Mouse (Mus musculus): ENCODE results near the gene Hoxd9. TPM values are rescaled to one million over a fixed set of nuclear protein-coding genes. Genes with fewer than 3 reads are reported as not detected.

Gene Hoxd9
- polyA plus RNA-seq, 1 experiment from 2014 or later = 67.0 TPM

- no peak for TF ChIP-seq CTCF (IDR thresholded peaks at IDR 0.05; ENCODE audit: low read depth)
- peak overlapping the region; percentile 76 for H3K4me2 ChIP-seq (ENCODE audit: low read length)
- peaks cover 8% of the 10 kb centered on the region; the same call in 1 of the 2 replicates for H3K4me1 ChIP-seq (replicated peaks; ENCODE audit: insufficient read depth, low read length)
- H3K9me3 ChIP-seq (replicated peaks; ENCODE audit: low read length) = no peaks in the 10 kb centered on the region
- H3K4me3 ChIP-seq (replicated peaks; ENCODE audit: low read depth, low read length) = peak overlapping the region; percentile 82
- H3K27ac ChIP-seq = peak overlapping the region; percentile 96
- DNase-seq (ENCODE audit: low spot score) = no peak
- H3K9ac ChIP-seq (ENCODE audit: low read depth, low read length) = peak overlapping the region; percentile 98
- WGBS = 6% methylated on average over 21 of the region's 21 CpGs
- H3K36me3 ChIP-seq (ENCODE audit: insufficient read depth, low read length) = no peaks in the 10 kb centered on the region
- ATAC-seq (replicated peaks; ENCODE audit: low FRiP score, low read depth) = no peak
- H3K27me3 ChIP-seq (ENCODE audit: insufficient read depth, low read length) = peaks cover 5% of the 10 kb centered on the region; the same call in 1 of the 2 replicates
These were observed 16.7 kb upstream of the Hoxd9 start for GRCm38 (mm10) chr2:74680561-74681398.

GRCm38 (mm10) chr2:74681594-74682531 is 15.7 kb upstream of the Hoxd9 start:
- Histone ChIP-seq H3K4me1 (replicated peaks; ENCODE audit: insufficient read depth, low read length) (peaks cover 3% of the 10 kb centered on the region; the same call in 1 of the 2 replicates), H3K27me3 (ENCODE audit: insufficient read depth, low read length) (peaks cover 5% of the 10 kb centered on the region; the same call in 1 of the 2 replicates), H3K4me3 (replicated peaks; ENCODE audit: low read depth, low read length) (peak overlapping the region; percentile 82), H3K4me2 (ENCODE audit: low read length) (peak overlapping the region; percentile 76), H3K9me3 (replicated peaks; ENCODE audit: low read length) (no peaks in the 10 kb centered on the region), H3K36me3 (ENCODE audit: insufficient read depth, low read length) (no peaks in the 10 kb centered on the region), H3K9ac (ENCODE audit: low read depth, low read length) (peak overlapping the region; percentile 98), H3K27ac (peak overlapping the region; percentile 96)
- under 1% methylated on average over 73 of the region's 78 CpGs for WGBS
- peak; percentile 82 for DNase-seq (ENCODE audit: low spot score)
- no peak for TF ChIP-seq CTCF (IDR thresholded peaks at IDR 0.05; ENCODE audit: low read depth)
- peak; percentile 68 for ATAC-seq (replicated peaks; ENCODE audit: low FRiP score, low read depth)

- Histone ChIP-seq H3K27ac (peak overlapping the region; percentile 96), H3K9ac (ENCODE audit: low read depth, low read length) (peak overlapping the region; percentile 98)
- DNase-seq (ENCODE audit: low spot score) = no peak
These were observed 14.7 kb upstream of the Hoxd9 start for GRCm38 (mm10) chr2:74682796-74683195.

GRCm38 (mm10) chr2:74683471-74683951 is 14.0 kb upstream of the Hoxd9 start:
- DNase-seq (ENCODE audit: low spot score) = no peak
- TF ChIP-seq CTCF (IDR thresholded peaks at IDR 0.05; ENCODE audit: low read depth) = no peak
- WGBS = under 1% methylated on average over 18 of the region's 18 CpGs
- Histone ChIP-seq H3K4me2 (ENCODE audit: low read length) (peak overlapping the region; percentile 76), H3K27me3 (ENCODE audit: insufficient read depth, low read length) (peaks cover 5% of the 10 kb centered on the region; the same call in 1 of the 2 replicates), H3K9ac (ENCODE audit: low read depth, low read length) (peak overlapping the region; percentile 98), H3K27ac (peak overlapping the region; percentile 96), H3K4me3 (replicated peaks; ENCODE audit: low read depth, low read length) (peak overlapping the region; percentile 82), H3K36me3 (ENCODE audit: insufficient read depth, low read length) (0 out of 2 replicates have a peak, but pooled peaks cover 5% of the 10 kb centered on the region), H3K9me3 (replicated peaks; ENCODE audit: low read length) (no peaks in the 10 kb centered on the region), H3K4me1 (replicated peaks; ENCODE audit: insufficient read depth, low read length) (no peaks in the 10 kb centered on the region; the same call in 1 of the 2 replicates)
- ATAC-seq (replicated peaks; ENCODE audit: low FRiP score, low read depth) = peak; percentile 47

More at GRCm38 (mm10) chr2:74682796-74683195, 14.7 kb upstream of the Hoxd9 start:
- Histone ChIP-seq H3K36me3 (ENCODE audit: insufficient read depth, low read length) (0 out of 2 replicates have a peak, but pooled peaks cover 5% of the 10 kb centered on the region), H3K9me3 (replicated peaks; ENCODE audit: low read length) (no peaks in the 10 kb centered on the region), H3K4me3 (replicated peaks; ENCODE audit: low read depth, low read length) (peak overlapping the region; percentile 82), H3K27me3 (ENCODE audit: insufficient read depth, low read length) (peaks cover 5% of the 10 kb centered on the region; the same call in 1 of the 2 replicates), H3K4me1 (replicated peaks; ENCODE audit: insufficient read depth, low read length) (no peaks in the 10 kb centered on the region; the same call in 1 of the 2 replicates), H3K4me2 (ENCODE audit: low read length) (peak overlapping the region; percentile 76)
- TF ChIP-seq CTCF (IDR thresholded peaks at IDR 0.05; ENCODE audit: low read depth) = no peak
- ATAC-seq (replicated peaks; ENCODE audit: low FRiP score, low read depth) = no peak
- 1% methylated on average over 30 of the region's 51 CpGs for WGBS

GRCm38 (mm10) chr2:74684106-74684505 is 13.4 kb upstream of the Hoxd9 start:
- Histone ChIP-seq H3K9ac (ENCODE audit: low read depth, low read length) (peak overlapping the region; percentile 98), H3K9me3 (replicated peaks; ENCODE audit: low read length) (no peaks in the 10 kb centered on the region), H3K27ac (peak overlapping the region; percentile 96), H3K4me3 (replicated peaks; ENCODE audit: low read depth, low read length) (peak overlapping the region; percentile 82), H3K36me3 (ENCODE audit: insufficient read depth, low read length) (0 out of 2 replicates have a peak, but pooled peaks cover 5% of the 10 kb centered on the region), H3K4me2 (ENCODE audit: low read length) (peak overlapping the region; percentile 76), H3K27me3 (ENCODE audit: insufficient read depth, low read length) (peaks cover 5% of the 10 kb centered on the region; the same call in 1 of the 2 replicates), H3K4me1 (replicated peaks; ENCODE audit: insufficient read depth, low read length) (no peaks in the 10 kb centered on the region; the same call in 1 of the 2 replicates)
- TF ChIP-seq CTCF (IDR thresholded peaks at IDR 0.05; ENCODE audit: low read depth) = no peak
- ATAC-seq (replicated peaks; ENCODE audit: low FRiP score, low read depth) (no peak), DNase-seq (ENCODE audit: low spot score) (no peak)
- 8% methylated on average over 12 of the region's 12 CpGs for WGBS
